Mouse (Mus musculus) embryonic facial prominence, embryonic 11.5 days (tissue): ENCODE measurements at regions not wholly inside any gene's neighbourhood (a gene's known extent, or its start where the extent isn't known, plus 50 kb on each side); places are given as distances from the start of the nearest gene placed in this dataset.

Experiments used
- ATAC-seq: fragments of 200-750 bp; cut with Nextera tagmentation; replicated peaks from 2 replicates; pipeline ENCODE4 v1.8.0; 2017; ENCODE audit warnings: low read depth; ENCODE audit not compliant: insufficient number of reproducible peaks, low FRiP score, low TSS enrichment
- DNase-seq: peaks from one replicate; pipeline ENCODE4 v3.0.0-alpha.2; 2015; ENCODE audit warnings: low spot score
- H3K27ac ChIP-seq: fragments of 300-500 bp; sonication (generic); replicated peaks from 2 replicates; pipeline ENCODE4 v1.5.1; 2014; ENCODE audit warnings: mild to moderate bottlenecking, low read depth, low read length, control low read depth
- H3K27me3 ChIP-seq: fragments of 300-500 bp; sonication (generic); 2 replicates; pipeline ENCODE4 v1.6.1; 2014; ENCODE audit warnings: mild to moderate bottlenecking, low read length, moderate library complexity, mixed read lengths; ENCODE audit not compliant: control insufficient read depth, insufficient read depth
- H3K36me3 ChIP-seq: fragments of 300-500 bp; sonication (generic); replicated peaks from 2 replicates; pipeline ENCODE4 v1.6.1; 2014; ENCODE audit warnings: low read depth, mild to moderate bottlenecking, low read length, moderate library complexity, mixed read lengths; ENCODE audit not compliant: control insufficient read depth, insufficient read depth
- H3K4me1 ChIP-seq: fragments of 300-500 bp; sonication (generic); 2 replicates; pipeline ENCODE4 v1.6.1; 2014; ENCODE audit warnings: low read length, mixed read lengths; ENCODE audit not compliant: control insufficient read depth, insufficient read depth
- H3K4me2 ChIP-seq: fragments of 300-500 bp; sonication (generic); 2 replicates; pipeline ENCODE4 v1.6.1; 2014; ENCODE audit warnings: low read depth, mild to moderate bottlenecking, control low read depth, low read length, moderate library complexity
- H3K4me3 ChIP-seq: fragments of 300-500 bp; sonication (generic); 2 replicates; pipeline ENCODE4 v1.5.1; 2014; ENCODE audit warnings: low read depth, low read length, control low read depth
- H3K9ac ChIP-seq: fragments of 300-500 bp; sonication (generic); replicated peaks from 2 replicates; pipeline ENCODE4 v1.6.1; 2014; ENCODE audit warnings: mild to moderate bottlenecking, control low read depth, low read length
- H3K9me3 ChIP-seq: fragments of 300-500 bp; sonication (generic); replicated peaks from 2 replicates; pipeline ENCODE4 v1.6.1; 2016; ENCODE audit warnings: mild to moderate bottlenecking, low read length, inconsistent platforms, mixed read lengths; ENCODE audit not compliant: control insufficient read depth
- WGBS: fragments of 180-500 bp; shearing (Covaris S2); extraction: QIAGEN DNeasy Blood & Tissue Kit; methylation state at CpG from one replicate; pipeline ENCODE4 v1.1.7; 2014; 5-methylcytosine and 5-hydroxymethylcytosine counted together

- WGBS = 71% methylated on average over 17 of the region's 17 CpGs
- Histone ChIP-seq H3K27ac (no peak overlapping the region), H3K9ac (no peak overlapping the region), H3K36me3 (no peaks in the 10 kb centered on the region), H3K4me1 (no peaks in the 10 kb centered on the region), H3K4me3 (no peak overlapping the region), H3K9me3 (no peaks in the 10 kb centered on the region), H3K27me3 (no peaks in the 10 kb centered on the region), H3K4me2 (no peak overlapping the region)
- DNase-seq (no peak), ATAC-seq (no peak)
Observed at GRCm38 (mm10) chr5:147794711-147795532, 65.3 kb upstream of the Pomp start.

- ATAC-seq = no peak
Observed at GRCm38 (mm10) chr5:147793059-147793458, 67.2 kb upstream of the Pomp start.

DNA sequence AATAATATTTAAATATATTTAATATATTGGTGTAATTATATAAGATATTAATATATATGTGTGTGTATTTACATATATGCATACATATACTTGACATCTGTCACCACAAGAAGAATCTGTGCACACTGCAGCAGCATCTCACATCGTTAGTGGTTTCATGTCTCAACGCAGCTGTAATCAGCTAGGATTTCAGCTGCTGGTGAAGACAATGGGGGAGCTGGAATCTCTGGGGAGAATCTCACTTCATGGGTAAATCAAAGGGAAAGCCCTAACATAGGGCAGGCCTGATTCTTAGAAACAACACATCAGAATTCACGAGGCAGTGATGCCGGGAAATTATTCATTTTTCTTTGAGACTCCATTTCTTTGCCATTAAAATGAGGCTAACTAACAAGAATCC is 66.8 kb upstream of the Flt1 start:
- 70% methylated on average over 4 of the region's 4 CpGs for WGBS
- H3K4me3 ChIP-seq = no peak overlapping the region

More at GRCm38 (mm10) chr5:147793059-147793458, 67.2 kb upstream of the Pomp start:
- Histone ChIP-seq H3K9me3 (no peaks in the 10 kb centered on the region), H3K27me3 (no peaks in the 10 kb centered on the region), H3K36me3 (no peaks in the 10 kb centered on the region), H3K4me1 (no peaks in the 10 kb centered on the region), H3K9ac (no peak overlapping the region), H3K4me3 (no peak overlapping the region), H3K4me2 (no peak overlapping the region), H3K27ac (no peak overlapping the region)
- WGBS = 81% methylated on average over 9 of the region's 9 CpGs
- DNase-seq = no peak

GRCm38 (mm10) chr5:147791121-147791520 is 65.3 kb upstream of the Flt1 start:
- Histone ChIP-seq H3K4me3 (no peak overlapping the region), H3K4me1 (no peaks in the 10 kb centered on the region), H3K4me2 (no peak overlapping the region), H3K36me3 (no peaks in the 10 kb centered on the region), H3K9me3 (no peaks in the 10 kb centered on the region), H3K27ac (no peak overlapping the region), H3K27me3 (no peaks in the 10 kb centered on the region), H3K9ac (no peak overlapping the region)
- DNase-seq (no peak), ATAC-seq (no peak)

More for the DNA sequence above, 66.8 kb upstream of the Flt1 start:
- H3K36me3 ChIP-seq = no peaks in the 10 kb centered on the region
- no peak overlapping the region for H3K9ac ChIP-seq
- no peaks in the 10 kb centered on the region for H3K27me3 ChIP-seq
- no peaks in the 10 kb centered on the region for H3K4me1 ChIP-seq
- H3K27ac ChIP-seq = no peak overlapping the region
- H3K9me3 ChIP-seq = no peaks in the 10 kb centered on the region
- ATAC-seq (no peak), DNase-seq (no peak)
- no peak overlapping the region for H3K4me2 ChIP-seq

DNA sequence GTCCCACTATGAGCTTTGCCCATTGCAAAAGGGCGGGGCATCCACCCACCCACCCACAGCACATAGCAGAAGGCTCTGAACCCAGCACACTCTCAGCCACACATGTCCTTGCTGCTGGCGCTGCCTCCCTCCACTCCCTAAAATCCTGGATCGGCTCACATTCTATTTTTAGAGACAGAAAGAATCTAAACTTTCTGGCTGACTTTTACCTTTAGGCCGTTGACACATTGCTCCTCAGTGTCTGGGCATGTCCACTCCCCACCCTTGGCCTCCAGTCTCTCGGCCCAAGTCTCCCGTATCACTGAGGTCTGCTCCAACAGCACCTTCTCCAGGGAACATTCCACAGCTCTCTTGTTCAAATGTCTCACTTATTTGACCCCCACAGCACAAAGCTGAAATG is 62.7 kb upstream of the Flt1 start:
- Histone ChIP-seq H3K9me3 (no peaks in the 10 kb centered on the region), H3K27me3 (no peaks in the 10 kb centered on the region), H3K4me1 (no peaks in the 10 kb centered on the region), H3K36me3 (no peaks in the 10 kb centered on the region), H3K27ac (no peak overlapping the region), H3K4me2 (no peak overlapping the region), H3K9ac (no peak overlapping the region), H3K4me3 (no peak overlapping the region)
- ATAC-seq (no peak), DNase-seq (no peak)
- 63% methylated on average over 6 of the region's 6 CpGs for WGBS

- WGBS = 75% methylated on average over 5 of the region's 5 CpGs
- Histone ChIP-seq H3K27ac (no peak overlapping the region), H3K4me3 (no peak overlapping the region), H3K27me3 (no peaks in the 10 kb centered on the region), H3K36me3 (no peaks in the 10 kb centered on the region), H3K4me2 (no peak overlapping the region), H3K9me3 (no peaks in the 10 kb centered on the region), H3K9ac (no peak overlapping the region), H3K4me1 (no peaks in the 10 kb centered on the region)
- DNase-seq (no peak), ATAC-seq (no peak)
Observed at GRCm38 (mm10) chr5:147786857-147787256, 61.0 kb upstream of the Flt1 start.

- no peak overlapping the region for H3K4me3 ChIP-seq
- no peaks in the 10 kb centered on the region for H3K9me3 ChIP-seq
- DNase-seq (no peak), ATAC-seq (no peak)
- no peak overlapping the region for H3K4me2 ChIP-seq
- no peaks in the 10 kb centered on the region for H3K27me3 ChIP-seq
- H3K36me3 ChIP-seq = no peaks in the 10 kb centered on the region
- H3K9ac ChIP-seq = no peak overlapping the region
- no peak overlapping the region for H3K27ac ChIP-seq
- no peaks in the 10 kb centered on the region for H3K4me1 ChIP-seq
- WGBS = 90% methylated on average over 9 of the region's 9 CpGs
Observed at GRCm38 (mm10) chr5:147784159-147784558, 58.3 kb upstream of the Flt1 start.

DNA sequence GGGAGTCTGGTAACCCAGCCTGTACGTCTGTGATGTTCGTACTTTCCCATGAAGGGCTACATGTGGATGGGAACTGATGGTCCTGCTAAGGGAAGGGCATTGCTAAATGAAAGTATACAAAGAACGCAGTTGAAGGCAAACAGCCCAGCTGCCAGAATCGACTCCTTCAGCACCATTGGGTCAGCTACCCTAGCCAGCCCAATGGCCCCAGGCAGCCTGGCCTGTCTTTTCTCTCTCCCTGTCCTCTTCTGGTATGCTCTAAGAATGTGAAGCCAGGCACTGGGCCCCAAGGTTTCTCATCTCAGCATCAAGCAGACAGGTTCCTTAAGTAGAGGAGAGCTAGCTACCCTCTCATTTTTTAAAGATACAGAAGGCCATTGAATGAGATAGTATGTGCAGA is 57.7 kb upstream of the Flt1 start:
- DNase-seq = no peak
- ATAC-seq = no peak
- Histone ChIP-seq H3K4me1 (no peaks in the 10 kb centered on the region), H3K4me3 (no peak overlapping the region), H3K36me3 (no peaks in the 10 kb centered on the region), H3K27ac (no peak overlapping the region), H3K9ac (no peak overlapping the region), H3K9me3 (no peaks in the 10 kb centered on the region), H3K27me3 (no peaks in the 10 kb centered on the region), H3K4me2 (no peak overlapping the region)
- 69% methylated on average over 4 of the region's 4 CpGs for WGBS
